Mouse (Mus musculus): ENCODE data around the gene Fyco1.

Gene Fyco1

DNA sequence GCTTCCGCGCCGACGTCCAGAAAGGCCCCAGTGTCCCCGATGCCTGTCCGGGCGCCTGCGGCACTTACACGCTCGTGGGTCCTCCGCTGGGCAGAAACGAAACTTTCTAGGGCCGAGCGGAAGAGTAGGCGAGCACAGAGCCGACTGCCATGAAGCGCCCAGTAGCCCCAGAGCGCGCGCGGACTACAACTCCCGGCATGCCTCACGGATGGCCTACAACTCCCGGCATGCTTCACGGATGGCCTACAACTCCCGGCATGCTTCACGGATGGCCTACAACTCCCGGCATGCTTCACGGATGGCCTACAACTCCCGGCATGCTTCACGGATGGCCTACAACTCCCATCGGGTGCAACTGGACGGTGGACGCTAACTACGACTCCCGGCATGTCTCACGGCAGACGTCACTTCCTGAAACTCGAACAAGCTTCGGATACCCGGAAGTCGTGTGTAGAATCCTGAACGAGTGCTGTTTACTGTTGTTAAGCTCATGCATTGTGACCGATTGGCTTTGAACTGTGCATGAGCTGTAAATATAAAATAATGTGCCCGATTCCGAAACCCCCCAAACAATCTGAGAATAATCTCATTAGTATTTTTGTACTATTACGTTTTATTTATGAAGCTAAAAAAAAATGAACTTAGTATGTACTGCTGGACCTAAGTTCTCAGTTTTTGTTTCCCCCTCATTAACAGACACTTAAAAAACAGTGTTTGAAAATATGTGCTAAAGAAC lies at the start of gene Fyco1:
TSS of gene Fyco1 (minus strand) at position 187 of the 736 bp plus-strand sequence.
- peak; percentile 91 to 93 for DNase-seq

- peak; percentile 27 to 35 for DNase-seq
Measured at GRCm38 (mm10) chr9:123872049-123872448, 20.4 kb upstream of the Fyco1 start.

- DNase-seq: no peak
Measured at GRCm38 (mm10) chr9:123869167-123869784, 17.6 kb upstream of the Fyco1 start.

GRCm38 (mm10) chr9:123863641-123864040 lies 11.9 kb upstream of the Fyco1 start:
- no peak for DNase-seq

GRCm38 (mm10) chr9:123862895-123863616 lies 11.4 kb upstream of the Fyco1 start:
- no peak for DNase-seq

DNA sequence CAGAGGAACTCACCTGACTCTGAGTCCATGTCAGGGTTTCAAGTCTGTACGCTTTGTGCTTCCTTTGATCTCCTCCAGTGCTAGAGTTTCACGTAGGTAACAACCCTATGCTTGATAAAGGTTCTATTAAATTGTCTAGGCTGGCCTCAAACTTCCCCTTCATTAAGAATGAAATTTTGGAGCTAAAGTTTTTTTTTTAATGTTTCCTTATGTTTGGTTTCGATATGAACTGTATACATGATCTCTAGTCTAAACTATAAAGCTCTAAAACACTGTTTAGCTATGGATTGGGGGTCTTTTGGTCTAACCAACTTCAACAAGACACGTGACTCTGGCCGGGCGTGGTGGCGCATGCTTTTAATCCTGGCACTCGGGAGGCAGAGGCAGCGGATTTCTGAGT lies 10.2 kb upstream of the Fyco1 start, which contains the start of gene Xcr1:
TSS of gene Xcr1 (minus strand) at position 101 of the 400 bp plus-strand sequence.
- no peak for DNase-seq

- no peak for DNase-seq
Measured at GRCm38 (mm10) chr9:123856836-123857235, 5.1 kb upstream of the Fyco1 start.

DNA sequence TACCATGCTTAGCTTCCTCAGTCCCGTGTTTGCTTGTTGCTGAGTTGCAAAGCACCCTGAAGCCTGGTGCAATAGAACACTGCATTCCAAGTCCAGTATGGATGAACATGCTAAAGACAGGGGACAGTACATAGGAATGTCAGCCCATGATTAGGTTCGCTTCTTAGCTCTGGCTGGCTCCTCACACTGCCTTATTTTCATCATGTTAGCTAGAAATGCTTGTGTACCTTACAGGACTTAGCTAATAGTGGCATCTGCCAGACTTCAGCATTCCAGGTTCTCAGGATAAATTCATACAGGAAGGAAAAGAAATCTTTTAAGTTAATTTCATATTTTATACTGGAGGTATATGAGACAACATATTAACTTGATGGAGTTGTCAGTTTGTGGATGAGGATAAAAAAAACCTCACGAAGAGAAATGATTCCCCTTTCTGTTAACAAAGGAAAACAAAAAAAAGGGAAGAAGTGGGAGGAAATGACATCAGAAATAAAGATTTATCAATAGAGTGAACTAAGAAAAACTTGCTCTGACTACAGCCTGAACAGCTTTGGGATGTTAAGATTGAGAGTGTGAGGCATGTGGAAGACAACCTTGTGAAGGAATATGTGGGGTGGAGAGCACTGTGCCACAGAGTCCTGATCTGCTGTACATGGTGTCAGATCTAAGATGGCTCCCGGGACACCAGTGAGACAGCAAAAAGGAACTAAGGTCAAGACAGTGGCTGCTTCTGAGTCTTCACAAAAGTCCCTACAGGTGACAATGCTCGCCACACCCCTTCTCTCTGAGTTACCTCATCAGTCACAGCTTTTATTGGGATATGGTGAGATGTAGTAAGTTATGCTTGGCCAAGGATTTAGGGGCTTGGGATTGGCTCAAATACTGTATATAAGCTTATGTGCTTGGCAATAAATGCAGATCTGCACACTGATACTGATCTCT lies 1.0 kb upstream of the Fyco1 start:
- DNase-seq: peak in 1 of 2 experiments; percentile 10

DNA sequence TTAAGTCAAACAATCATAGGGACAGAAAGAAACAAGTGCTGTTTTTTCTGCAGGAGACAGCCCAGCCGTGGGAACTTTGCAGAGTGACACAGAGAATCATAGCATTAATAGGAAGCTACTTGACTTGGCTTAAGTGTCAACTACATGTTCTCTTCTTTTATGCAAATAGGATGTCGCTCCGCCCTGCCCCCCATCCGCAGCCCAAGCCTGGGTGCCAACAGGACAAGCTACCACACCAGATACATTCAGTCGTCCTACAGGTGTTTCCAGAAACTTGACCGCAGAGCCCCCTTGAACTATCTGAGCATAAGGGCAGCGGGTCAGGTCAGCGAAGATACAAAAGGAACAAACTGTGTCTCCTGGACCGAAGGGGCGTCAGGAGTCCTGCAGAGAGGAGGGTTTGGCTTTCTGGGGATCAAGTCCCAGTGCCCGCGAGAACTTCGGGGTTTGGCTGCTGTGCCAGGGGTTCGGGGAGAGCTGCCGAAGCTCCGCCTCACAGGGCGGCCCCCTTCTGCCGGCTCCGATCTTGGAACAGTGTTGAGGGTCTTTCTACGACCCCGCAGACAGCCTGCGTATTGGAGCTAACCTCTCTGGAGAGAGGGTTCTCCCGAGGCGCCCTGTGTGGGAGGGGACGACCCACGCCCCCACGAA lies 512 bp downstream of the Fyco1 start:
- peak; percentile 82 to 86 for DNase-seq

GRCm38 (mm10) chr9:123850705-123851061 lies 1.0 kb downstream of the Fyco1 start:
- peak in 1 of 2 experiments; percentile 60 for DNase-seq

DNA sequence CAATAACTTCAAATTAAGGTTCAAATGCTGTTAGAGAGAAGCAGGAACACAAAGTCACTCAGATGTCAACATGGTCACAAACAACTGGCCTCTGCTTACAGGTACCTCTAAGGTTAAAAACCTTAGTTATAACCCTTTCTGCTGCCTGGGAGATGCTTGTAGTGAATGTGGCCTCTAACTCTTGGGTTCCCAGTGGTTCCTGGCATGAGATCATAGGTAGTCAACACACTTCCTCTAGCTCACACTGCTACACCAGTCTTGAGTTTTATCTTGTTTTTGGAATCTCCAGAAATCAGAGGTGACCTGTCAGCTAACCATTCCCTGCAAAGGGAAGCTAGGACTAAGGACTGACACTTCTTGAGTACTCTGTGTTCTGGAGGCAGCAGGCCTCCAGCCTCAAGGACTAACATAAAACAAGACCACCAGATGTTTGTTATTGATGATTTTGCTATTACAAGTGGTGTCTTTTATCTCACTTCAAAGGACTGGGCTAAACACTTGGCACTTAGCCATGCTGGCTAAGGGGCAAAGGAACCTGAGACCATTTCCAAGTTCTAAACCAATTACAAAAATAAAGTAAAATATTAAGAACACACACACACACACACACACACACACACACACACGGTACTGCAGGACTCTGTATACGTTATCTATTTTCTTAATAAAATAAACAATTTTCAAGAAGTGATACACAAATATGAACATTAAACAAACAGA lies 1.6 kb downstream of the Fyco1 start:
- no peak for DNase-seq

DNA sequence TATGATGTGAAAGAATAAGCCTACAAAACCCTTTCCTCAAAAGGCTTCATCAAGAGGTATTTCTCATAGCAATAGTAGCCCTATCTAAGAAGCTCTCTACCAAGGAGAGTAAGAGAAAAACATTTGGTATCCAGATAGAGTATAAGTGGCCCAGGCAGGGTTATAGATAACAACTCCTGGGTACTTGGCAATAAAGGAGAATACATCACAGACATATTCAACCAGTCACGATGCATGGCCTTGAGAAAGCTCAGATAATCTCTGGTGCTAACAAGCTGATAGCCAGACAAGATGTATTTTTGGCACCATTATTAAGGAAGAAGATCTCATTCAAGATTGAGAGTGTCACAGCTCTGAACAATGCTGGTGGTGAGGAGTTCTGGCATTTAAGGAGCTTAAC lies 5.2 kb downstream of the Fyco1 start:
- no peak for DNase-seq

- DNase-seq: no peak
Measured at GRCm38 (mm10) chr9:123845120-123845519, 6.6 kb downstream of the Fyco1 start.

DNA sequence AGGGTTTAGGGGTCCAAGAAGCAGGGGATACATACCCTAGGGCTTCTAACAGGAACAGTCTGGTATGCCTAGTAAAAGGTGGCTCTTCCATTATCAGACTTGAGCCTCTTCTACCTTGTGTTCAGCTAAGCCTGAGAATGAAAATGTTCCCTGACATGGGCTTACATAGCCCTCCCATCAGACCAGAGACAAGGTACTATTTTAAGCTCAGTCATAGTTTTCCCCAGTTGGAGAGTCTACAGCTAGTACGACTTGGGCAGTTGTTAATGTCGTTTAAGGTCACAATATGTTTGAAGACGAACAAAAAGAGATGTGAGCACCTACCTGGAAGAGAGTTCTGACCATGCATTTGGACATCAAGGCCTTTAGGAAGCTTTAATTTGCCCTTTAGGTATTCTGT lies 7.2 kb downstream of the Fyco1 start:
- no peak for DNase-seq

GRCm38 (mm10) chr9:123840243-123840642 lies 11.5 kb downstream of the Fyco1 start:
- DNase-seq: no peak

DNA sequence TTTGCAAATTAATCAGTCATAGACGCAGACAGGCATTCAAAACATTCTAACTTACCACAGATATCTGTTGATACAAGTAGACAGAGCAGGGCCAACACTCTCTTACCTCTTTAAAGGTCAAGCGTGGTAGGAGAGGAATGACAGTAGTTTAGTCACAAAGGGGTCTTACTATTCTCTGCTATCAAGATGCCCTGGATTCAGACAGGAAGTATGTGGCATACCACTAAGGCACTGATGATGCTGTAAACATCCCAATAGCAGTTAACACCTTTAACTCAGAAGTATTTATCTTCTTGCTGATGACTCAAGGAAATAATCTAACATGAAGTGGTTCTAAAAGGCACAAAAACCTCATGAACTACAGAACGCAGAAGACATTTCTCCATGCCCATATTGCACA lies 15.8 kb downstream of the Fyco1 start:
- DNase-seq: no peak

GRCm38 (mm10) chr9:123828916-123829315 lies 22.8 kb downstream of the Fyco1 start:
- DNase-seq: no peak

GRCm38 (mm10) chr9:123826631-123827030 lies 25.1 kb downstream of the Fyco1 start:
- DNase-seq: no peak

GRCm38 (mm10) chr9:123818601-123819000 lies 33.1 kb downstream of the Fyco1 start:
- DNase-seq: no peak

- no peak for DNase-seq
Measured at GRCm38 (mm10) chr9:123815996-123816395, 35.7 kb downstream of the Fyco1 start.

GRCm38 (mm10) chr9:123815444-123815843 lies 36.3 kb downstream of the Fyco1 start:
- DNase-seq: no peak
